Mouse (Mus musculus) liver, adult 2 months (tissue): ENCODE results near the gene Cpt1c. TPM values are rescaled to one million over a fixed set of nuclear protein-coding genes. Genes with fewer than 3 reads are reported as not detected.
A peak's percentile ranks its signal among the peaks of the same experiment; 100 is the strongest.

Source experiments
- DNase-seq: peaks from one replicate; pipeline ENCODE4 v3.0.0-alpha.2; 2011; ENCODE audit warnings: low read depth, low spot score; ENCODE audit errors: extremely low read depth
- H3K27ac ChIP-seq: fragments of 200-500 bp; replicated peaks from 2 replicates; pipeline ENCODE4 v1.5.1; 2012; ENCODE audit warnings: low read depth, mild to moderate bottlenecking, control low read depth, inconsistent platforms, low read length; ENCODE audit not compliant: insufficient read depth
- H3K27me3 ChIP-seq: fragments of 200-500 bp; 2 replicates; pipeline ENCODE4 v1.6.1; 2012; ENCODE audit warnings: mild to moderate bottlenecking, moderate library complexity, low read length, inconsistent platforms; ENCODE audit not compliant: control insufficient read depth, insufficient read depth
- H3K36me3 ChIP-seq: fragments of 200-500 bp; 2 replicates; pipeline ENCODE4 v1.6.1; 2012; ENCODE audit warnings: low read length, inconsistent platforms; ENCODE audit not compliant: control insufficient read depth, insufficient read depth
- H3K4me1 ChIP-seq: fragments of 200-500 bp; 2 replicates; pipeline ENCODE4 v1.6.1; 2011; ENCODE audit warnings: low read length; ENCODE audit not compliant: control insufficient read depth, insufficient read depth
- H3K4me3 ChIP-seq: fragments of 200-500 bp; 2 replicates; pipeline ENCODE4 v1.5.1; 2011; ENCODE audit warnings: low read depth, mild to moderate bottlenecking, control low read depth, low read length, moderate library complexity; ENCODE audit not compliant: insufficient read depth
- H3K79me2 ChIP-seq: fragments of 200-500 bp; 2 replicates; pipeline ENCODE4 v1.6.1; 2012; ENCODE audit warnings: inconsistent platforms, mild to moderate bottlenecking, low read length, moderate library complexity; ENCODE audit not compliant: control insufficient read depth, insufficient read depth
- H3K9ac ChIP-seq: fragments of 200-500 bp; 2 replicates; pipeline ENCODE4 v1.6.1; 2012; ENCODE audit warnings: low read depth, mild to moderate bottlenecking, control low read depth, inconsistent platforms, low read length
- CTCF ChIP-seq: fragments of 200-500 bp; IDR thresholded peaks from 2 replicates; pipeline ENCODE4 v1.5.1; 2011; ENCODE audit warnings: low read depth, low read length, control low read depth
- POLR2A ChIP-seq: fragments of 200-500 bp; IDR thresholded peaks from 2 replicates; pipeline ENCODE4 v1.6.1; 2011; ENCODE audit warnings: low read length, control low read depth; ENCODE audit not compliant: insufficient read depth; ENCODE audit errors: extremely low read depth
- whole genome bisulfite sequencing: fragments of 180-500 bp; shearing (Covaris S2); methylation state at CpG from one replicate; pipeline ENCODE4 v1.1.7; 2018; 5-methylcytosine and 5-hydroxymethylcytosine counted together
- polyA plus RNA-seq: library from polyadenylated mRNA; depleted of rRNA; stranded (reverse); fragments of >200 nt; gene quantifications from 2 replicates; pipeline ENCODE4 v1.2.3, GENCODE M21; 2012
- total RNA-seq: library from RNA; depleted of rRNA; stranded (reverse); fragments of >200 nt; gene quantifications from 2 replicates; pipeline ENCODE4 v1.2.3, GENCODE M21; 2014

The Cpt1c gene
- total and polyA plus RNA-seq, 2 experiments: 0.09 to 0.91 TPM

DNA sequence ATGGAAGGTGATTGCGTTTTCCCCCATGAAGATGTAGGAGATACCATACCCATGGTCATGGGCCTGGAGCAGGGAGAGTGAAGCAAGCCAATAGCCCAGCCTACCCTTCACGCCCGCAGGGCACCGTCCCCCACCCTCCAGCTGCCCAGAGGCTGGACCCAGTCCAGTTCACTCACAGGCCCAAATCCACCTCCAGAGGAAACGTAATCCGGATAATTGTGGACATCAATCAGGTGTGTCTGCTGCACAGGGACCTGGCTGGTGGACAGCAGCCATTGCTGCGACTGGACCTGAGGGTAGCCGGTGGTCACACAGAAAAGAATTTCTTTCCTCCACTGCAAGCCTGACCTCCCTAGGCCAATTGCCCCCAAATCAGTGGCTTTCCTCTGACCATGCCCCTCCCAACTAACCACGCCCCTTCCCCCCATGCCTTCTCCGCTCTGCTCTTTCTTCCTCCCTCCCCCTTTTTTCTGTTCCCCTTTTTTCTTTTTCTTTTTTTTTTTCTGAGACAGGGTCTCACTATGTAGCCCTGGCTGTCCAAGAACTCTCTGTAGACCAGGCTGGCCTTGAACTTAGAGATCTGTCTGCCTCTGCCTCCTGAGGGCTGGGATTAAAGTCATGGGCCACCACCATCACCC is 14.7 kb downstream of the Cpt1c start:
- no peaks in the 10 kb centered on the region for H3K36me3 ChIP-seq
- no peak overlapping the region for H3K9ac ChIP-seq
- 90% methylated on average over 10 of the region's 10 CpGs for WGBS
- H3K4me1 ChIP-seq: no peaks in the 10 kb centered on the region
- no peaks in the 10 kb centered on the region for H3K79me2 ChIP-seq
- no peaks in the 10 kb centered on the region for H3K27me3 ChIP-seq
- H3K4me3 ChIP-seq: no peak overlapping the region
- no peak overlapping the region for H3K27ac ChIP-seq
- DNase-seq: no peak
- TF ChIP-seq POLR2A: no peak
- no peak for TF ChIP-seq CTCF

DNA sequence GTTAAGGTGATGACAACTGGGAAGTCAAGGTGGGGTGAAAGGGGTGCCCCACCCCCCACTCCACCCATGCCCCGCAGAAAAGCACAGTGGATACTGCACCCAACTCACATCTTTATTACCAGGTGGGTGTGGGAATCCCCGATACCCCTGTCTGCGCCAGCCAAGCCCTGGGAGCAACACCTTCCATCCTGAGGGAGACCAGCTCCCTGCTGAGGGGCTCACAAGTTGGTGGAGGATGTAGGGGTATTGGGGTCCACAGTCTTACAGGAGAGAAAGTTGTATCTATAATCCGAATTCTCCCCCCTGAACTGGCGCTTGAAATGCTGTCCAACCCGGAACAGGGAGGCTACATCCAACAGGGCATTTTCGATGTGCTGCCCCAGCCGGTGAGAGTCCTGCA is 15.4 kb downstream of the Cpt1c start:
- H3K27ac ChIP-seq: no peak overlapping the region
- H3K4me1 ChIP-seq: no peaks in the 10 kb centered on the region
- H3K4me3 ChIP-seq: no peak overlapping the region
- DNase-seq: no peak
- TF ChIP-seq CTCF: no peak
- TF ChIP-seq POLR2A: no peak
- H3K9ac ChIP-seq: no peak overlapping the region
- no peaks in the 10 kb centered on the region for H3K27me3 ChIP-seq
- no peaks in the 10 kb centered on the region for H3K36me3 ChIP-seq
- no peaks in the 10 kb centered on the region for H3K79me2 ChIP-seq
- WGBS: 78% methylated on average over 8 of the region's 8 CpGs

DNA sequence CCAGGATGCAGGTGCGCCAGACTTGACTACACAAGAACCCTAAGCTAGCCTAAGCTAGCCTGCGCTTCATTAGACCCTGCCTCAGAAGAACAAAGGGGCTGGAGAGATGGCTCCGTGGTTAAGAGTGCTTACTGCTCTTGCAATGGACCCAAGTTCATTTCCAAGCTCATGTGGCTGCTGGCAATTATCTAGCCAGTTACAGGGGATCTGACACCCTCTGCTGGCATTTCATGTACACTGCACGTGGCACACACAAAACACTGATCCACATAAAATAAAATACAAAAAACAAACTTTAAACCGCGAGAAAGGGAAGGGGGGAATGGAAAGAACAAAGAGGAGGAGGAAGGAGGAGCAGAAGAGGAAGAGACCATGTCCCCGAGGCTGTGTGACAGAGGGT is 16.4 kb downstream of the Cpt1c start:
- no peak overlapping the region for H3K27ac ChIP-seq
- 46% methylated on average over 7 of the region's 7 CpGs for WGBS
- DNase-seq: peak; percentile 64
- no peaks in the 10 kb centered on the region for H3K36me3 ChIP-seq
- no peak overlapping the region for H3K9ac ChIP-seq
- H3K4me3 ChIP-seq: no peak overlapping the region
- H3K4me1 ChIP-seq: no peaks in the 10 kb centered on the region
- H3K79me2 ChIP-seq: no peaks in the 10 kb centered on the region
- peak; percentile 62 for TF ChIP-seq CTCF
- TF ChIP-seq POLR2A: no peak
- H3K27me3 ChIP-seq: no peaks in the 10 kb centered on the region

GRCm38 (mm10) chr7:44957183-44957835 is 17.3 kb downstream of the Cpt1c start:
- DNase-seq: no peak
- WGBS: 83% methylated on average over 20 of the region's 20 CpGs

DNA sequence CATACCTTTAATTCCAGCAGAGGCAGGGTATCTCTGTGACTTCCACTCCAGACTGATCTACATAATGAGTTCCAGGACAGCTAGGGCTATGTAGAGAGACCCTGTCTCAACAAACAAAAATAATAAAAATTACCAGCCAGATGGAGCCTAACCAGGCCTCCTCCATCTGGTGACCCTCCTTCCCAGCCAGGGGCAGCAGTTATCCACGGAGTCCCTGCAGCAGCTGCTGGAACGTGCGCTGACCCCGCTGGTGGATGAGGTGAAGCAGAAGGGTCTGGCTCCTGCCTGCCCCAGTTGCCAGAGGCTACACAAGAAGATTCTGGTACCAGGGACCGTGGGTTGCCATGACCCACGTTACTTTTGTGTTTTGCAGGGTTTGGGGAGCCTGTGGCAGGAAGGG is 18.4 kb downstream of the Cpt1c start:
- 89% methylated on average over 6 of the region's 6 CpGs for WGBS
- no peak for TF ChIP-seq POLR2A
- TF ChIP-seq CTCF: no peak
- Histone ChIP-seq H3K9ac (no peak overlapping the region), H3K36me3 (no peaks in the 10 kb centered on the region), H3K27ac (no peak overlapping the region), H3K4me3 (no peak overlapping the region), H3K79me2 (no peaks in the 10 kb centered on the region), H3K27me3 (no peaks in the 10 kb centered on the region), H3K4me1 (no peaks in the 10 kb centered on the region)
- DNase-seq: no peak

More at GRCm38 (mm10) chr7:44957183-44957835, 17.3 kb downstream of the Cpt1c start:
- Histone ChIP-seq H3K4me3 (no peak overlapping the region), H3K79me2 (no peaks in the 10 kb centered on the region), H3K27me3 (no peaks in the 10 kb centered on the region), H3K27ac (no peak overlapping the region), H3K4me1 (no peaks in the 10 kb centered on the region), H3K36me3 (no peaks in the 10 kb centered on the region), H3K9ac (no peak overlapping the region)
- no peak for TF ChIP-seq CTCF
- TF ChIP-seq POLR2A: no peak

- Histone ChIP-seq H3K27ac (no peak overlapping the region), H3K27me3 (no peaks in the 10 kb centered on the region), H3K4me1 (no peaks in the 10 kb centered on the region), H3K79me2 (no peaks in the 10 kb centered on the region), H3K9ac (no peak overlapping the region), H3K36me3 (no peaks in the 10 kb centered on the region), H3K4me3 (no peak overlapping the region)
- TF ChIP-seq CTCF (peak; percentile 43), POLR2A (no peak)
- peak; percentile 29 for DNase-seq
- 36% methylated on average over 5 of the region's 5 CpGs for WGBS
Observed at GRCm38 (mm10) chr7:44955628-44956027, 19.0 kb downstream of the Cpt1c start.
